Mouse (Mus musculus) embryonic facial prominence, embryonic 11.5 days (tissue): ENCODE data around the gene Gm10638. TPM values are rescaled to one million over a fixed set of nuclear protein-coding genes. Genes with fewer than 3 reads are reported as not detected.

ENCODE experiments used
- ATAC-seq: fragments of 200-750 bp; cut with Nextera tagmentation; replicated peaks from 2 replicates; pipeline ENCODE4 v1.8.0; 2017; ENCODE audit warnings: low read depth; ENCODE audit not compliant: insufficient number of reproducible peaks, low FRiP score, low TSS enrichment
- DNase-seq: peaks from one replicate; pipeline ENCODE4 v3.0.0-alpha.2; 2015; ENCODE audit warnings: low spot score
- H3K27ac ChIP-seq: fragments of 300-500 bp; sonication (generic); replicated peaks from 2 replicates; pipeline ENCODE4 v1.5.1; 2014; ENCODE audit warnings: mild to moderate bottlenecking, low read depth, low read length, control low read depth
- H3K27me3 ChIP-seq: fragments of 300-500 bp; sonication (generic); 2 replicates; pipeline ENCODE4 v1.6.1; 2014; ENCODE audit warnings: mild to moderate bottlenecking, low read length, moderate library complexity, mixed read lengths; ENCODE audit not compliant: control insufficient read depth, insufficient read depth
- H3K36me3 ChIP-seq: fragments of 300-500 bp; sonication (generic); replicated peaks from 2 replicates; pipeline ENCODE4 v1.6.1; 2014; ENCODE audit warnings: low read depth, mild to moderate bottlenecking, low read length, moderate library complexity, mixed read lengths; ENCODE audit not compliant: control insufficient read depth, insufficient read depth
- H3K4me1 ChIP-seq: fragments of 300-500 bp; sonication (generic); 2 replicates; pipeline ENCODE4 v1.6.1; 2014; ENCODE audit warnings: low read length, mixed read lengths; ENCODE audit not compliant: control insufficient read depth, insufficient read depth
- H3K4me2 ChIP-seq: fragments of 300-500 bp; sonication (generic); 2 replicates; pipeline ENCODE4 v1.6.1; 2014; ENCODE audit warnings: low read depth, mild to moderate bottlenecking, control low read depth, low read length, moderate library complexity
- H3K4me3 ChIP-seq: fragments of 300-500 bp; sonication (generic); 2 replicates; pipeline ENCODE4 v1.5.1; 2014; ENCODE audit warnings: low read depth, low read length, control low read depth
- H3K9ac ChIP-seq: fragments of 300-500 bp; sonication (generic); replicated peaks from 2 replicates; pipeline ENCODE4 v1.6.1; 2014; ENCODE audit warnings: mild to moderate bottlenecking, control low read depth, low read length
- H3K9me3 ChIP-seq: fragments of 300-500 bp; sonication (generic); replicated peaks from 2 replicates; pipeline ENCODE4 v1.6.1; 2016; ENCODE audit warnings: mild to moderate bottlenecking, low read length, inconsistent platforms, mixed read lengths; ENCODE audit not compliant: control insufficient read depth
- WGBS: fragments of 180-500 bp; shearing (Covaris S2); extraction: QIAGEN DNeasy Blood & Tissue Kit; methylation state at CpG from one replicate; pipeline ENCODE4 v1.1.7; 2014; 5-methylcytosine and 5-hydroxymethylcytosine counted together
- polyA plus RNA-seq: library from polyadenylated mRNA; unstranded; fragments of >200 nt; fragmentation: Nextera tagmentation; extraction: Ambion mirVana; gene quantifications from 2 replicates; pipeline ENCODE4 v1.2.1, GENCODE M21; 2014

Gm10638 gene
- polyA plus RNA-seq, 1 experiment from 2014 or later: 5.2 TPM

- Histone ChIP-seq H3K27ac (no peak overlapping the region), H3K4me3 (no peak overlapping the region), H3K9ac (no peak overlapping the region), H3K27me3 (no peaks in the 10 kb centered on the region), H3K4me2 (no peak overlapping the region), H3K4me1 (no peaks in the 10 kb centered on the region), H3K36me3 (no peaks in the 10 kb centered on the region), H3K9me3 (no peaks in the 10 kb centered on the region)
- 64% methylated on average over 4 of the region's 4 CpGs for WGBS
- no peak for DNase-seq
- ATAC-seq: no peak
Measured at GRCm38 (mm10) chr8:86759090-86759491, 13.6 kb downstream of the Gm10638 start.

- Histone ChIP-seq H3K9ac (no peak overlapping the region), H3K36me3 (no peaks in the 10 kb centered on the region), H3K27ac (no peak overlapping the region), H3K4me3 (no peak overlapping the region), H3K4me2 (no peak overlapping the region), H3K4me1 (no peaks in the 10 kb centered on the region), H3K27me3 (no peaks in the 10 kb centered on the region), H3K9me3 (no peaks in the 10 kb centered on the region)
- ATAC-seq (no peak), DNase-seq (no peak)
- WGBS: 79% methylated on average over 6 of the region's 6 CpGs
Measured at GRCm38 (mm10) chr8:86760746-86761145, 15.2 kb downstream of the Gm10638 start.

- 51% methylated on average over 5 of the region's 5 CpGs for WGBS
- Histone ChIP-seq H3K9me3 (no peaks in the 10 kb centered on the region), H3K27ac (no peak overlapping the region), H3K4me3 (no peak overlapping the region), H3K27me3 (no peaks in the 10 kb centered on the region), H3K4me1 (no peaks in the 10 kb centered on the region), H3K36me3 (no peaks in the 10 kb centered on the region), H3K9ac (no peak overlapping the region), H3K4me2 (no peak overlapping the region)
- no peak for DNase-seq
- no peak for ATAC-seq
Measured at GRCm38 (mm10) chr8:86762806-86763205, 17.3 kb downstream of the Gm10638 start.

GRCm38 (mm10) chr8:86765155-86765554, 19.7 kb downstream of the Gm10638 start:
- 88% methylated on average over 10 of the region's 10 CpGs for WGBS

GRCm38 (mm10) chr8:86765669-86766068, 20.2 kb downstream of the Gm10638 start:
- Histone ChIP-seq H3K9me3 (no peaks in the 10 kb centered on the region), H3K36me3 (no peaks in the 10 kb centered on the region), H3K9ac (no peak overlapping the region), H3K4me3 (no peak overlapping the region), H3K27me3 (no peaks in the 10 kb centered on the region), H3K4me2 (no peak overlapping the region), H3K4me1 (no peaks in the 10 kb centered on the region), H3K27ac (no peak overlapping the region)
- ATAC-seq (no peak), DNase-seq (no peak)
- 92% methylated on average over 8 of the region's 8 CpGs for WGBS

More at GRCm38 (mm10) chr8:86765155-86765554, 19.7 kb downstream of the Gm10638 start:
- Histone ChIP-seq H3K27ac (no peak overlapping the region), H3K9me3 (no peaks in the 10 kb centered on the region), H3K27me3 (no peaks in the 10 kb centered on the region), H3K9ac (no peak overlapping the region), H3K4me3 (no peak overlapping the region), H3K4me1 (no peaks in the 10 kb centered on the region), H3K4me2 (no peak overlapping the region), H3K36me3 (no peaks in the 10 kb centered on the region)
- ATAC-seq: no peak
- DNase-seq: no peak

- Histone ChIP-seq H3K4me2 (no peak overlapping the region), H3K36me3 (no peaks in the 10 kb centered on the region), H3K4me3 (no peak overlapping the region), H3K9me3 (no peaks in the 10 kb centered on the region), H3K27ac (no peak overlapping the region), H3K4me1 (no peaks in the 10 kb centered on the region), H3K27me3 (no peaks in the 10 kb centered on the region), H3K9ac (no peak overlapping the region)
- DNase-seq: no peak
- ATAC-seq: no peak
- WGBS: 81% methylated on average over 9 of the region's 9 CpGs
Measured at GRCm38 (mm10) chr8:86766548-86767211, 21.2 kb downstream of the Gm10638 start.

- H3K4me2 ChIP-seq: no peak overlapping the region
- no peaks in the 10 kb centered on the region for H3K27me3 ChIP-seq
- H3K4me1 ChIP-seq: no peaks in the 10 kb centered on the region
- no peaks in the 10 kb centered on the region for H3K36me3 ChIP-seq
- ATAC-seq (no peak), DNase-seq (no peak)
- H3K9me3 ChIP-seq: no peaks in the 10 kb centered on the region
- H3K27ac ChIP-seq: no peak overlapping the region
- no peak overlapping the region for H3K9ac ChIP-seq
- WGBS: 88% methylated on average over 5 of the region's 5 CpGs
- no peak overlapping the region for H3K4me3 ChIP-seq
Measured at GRCm38 (mm10) chr8:86768499-86768898, 23.0 kb downstream of the Gm10638 start.

GRCm38 (mm10) chr8:86769945-86770715, 24.6 kb downstream of the Gm10638 start:
- 55% methylated on average over 1 of the region's 1 CpGs for WGBS
- Histone ChIP-seq H3K9me3 (no peaks in the 10 kb centered on the region), H3K4me2 (no peak overlapping the region), H3K36me3 (no peaks in the 10 kb centered on the region), H3K4me3 (no peak overlapping the region), H3K27ac (no peak overlapping the region), H3K4me1 (no peaks in the 10 kb centered on the region), H3K27me3 (no peaks in the 10 kb centered on the region), H3K9ac (no peak overlapping the region)
- DNase-seq (no peak), ATAC-seq (no peak)
